Mouse (Mus musculus) layer of hippocampus, postnatal 14 days (tissue): ENCODE measurements at regions not wholly inside any gene's neighbourhood (a gene's known extent, or its start where the extent isn't known, plus 50 kb on each side); places are given as distances from the start of the nearest gene placed in this dataset.

Source experiments
- DNase-seq, 2 experiments: peaks; one replicate each; pipeline ENCODE4 v3.0.0; 2021 to 2022; ENCODE audit warnings: low spot score in 2 of 2, mixed read lengths in 1 of 2

GRCm38 (mm10) chr1:108339827-108340226 lies 750.0 kb downstream of the Serpinb8 start:
- DNase-seq, result no peak

GRCm38 (mm10) chr1:108341352-108341751 lies 751.5 kb downstream of the Serpinb8 start:
- DNase-seq, result no peak

- DNase-seq, result no peak
These were observed 774.0 kb downstream of the Serpinb8 start for GRCm38 (mm10) chr1:108363788-108364187.

- DNase-seq, result no peak
These were observed 780.2 kb downstream of the Serpinb8 start for GRCm38 (mm10) chr1:108369904-108370600.

- DNase-seq, result no peak
These were observed 800.1 kb downstream of the Serpinb8 start for GRCm38 (mm10) chr1:108389930-108390329.

GRCm38 (mm10) chr1:108390497-108390896 lies 800.7 kb downstream of the Serpinb8 start:
- DNase-seq, result no peak

GRCm38 (mm10) chr1:108439845-108440244 lies 850.0 kb downstream of the Serpinb8 start:
- no peak for DNase-seq

GRCm38 (mm10) chr1:108452776-108453175 lies 863.0 kb downstream of the Serpinb8 start:
- no peak for DNase-seq

- no peak for DNase-seq
These were observed 882.2 kb downstream of the Serpinb8 start for GRCm38 (mm10) chr1:108472031-108472430.

- DNase-seq, result no peak
These were observed 909.0 kb downstream of the Serpinb8 start for GRCm38 (mm10) chr1:108498854-108499253.

- DNase-seq, result peak in 1 of 2 experiments; percentile 73
These were observed 937.6 kb downstream of the Serpinb8 start for GRCm38 (mm10) chr1:108527424-108527823.

GRCm38 (mm10) chr1:108538238-108538637 lies 948.4 kb downstream of the Serpinb8 start:
- no peak for DNase-seq

- DNase-seq, result no peak
These were observed 958.9 kb downstream of the Serpinb8 start for GRCm38 (mm10) chr1:108548721-108549120.

GRCm38 (mm10) chr1:108558882-108559281 lies 969.1 kb downstream of the Serpinb8 start:
- no peak for DNase-seq

GRCm38 (mm10) chr1:108562981-108563380 lies 973.2 kb downstream of the Serpinb8 start:
- no peak for DNase-seq

GRCm38 (mm10) chr1:108571977-108572376 lies 982.2 kb downstream of the Serpinb8 start:
- no peak for DNase-seq

- DNase-seq, result peak in 1 of 2 experiments; percentile 40
These were observed 983.0 kb downstream of the Serpinb8 start for GRCm38 (mm10) chr1:108572765-108573164.

GRCm38 (mm10) chr1:108576806-108577205 lies 987.0 kb downstream of the Serpinb8 start:
- no peak for DNase-seq

GRCm38 (mm10) chr1:108577793-108578192 lies 988.0 kb downstream of the Serpinb8 start:
- DNase-seq, result no peak

GRCm38 (mm10) chr1:108592720-108593422 lies 1003.1 kb downstream of the Serpinb8 start:
- no peak for DNase-seq

- DNase-seq, result no peak
These were observed 1007.3 kb downstream of the Serpinb8 start for GRCm38 (mm10) chr1:108597129-108597528.
